Mouse (Mus musculus): ENCODE measurements around the gene Plvap. TPM values are rescaled to one million over a fixed set of nuclear protein-coding genes. Genes with fewer than 3 reads are reported as not detected.
A peak's percentile ranks its signal among the peaks of the same experiment; 100 is the strongest.

Plvap gene
- polyA plus RNA-seq, 1 experiment from 2014 or later, result 29.1 TPM

DNA sequence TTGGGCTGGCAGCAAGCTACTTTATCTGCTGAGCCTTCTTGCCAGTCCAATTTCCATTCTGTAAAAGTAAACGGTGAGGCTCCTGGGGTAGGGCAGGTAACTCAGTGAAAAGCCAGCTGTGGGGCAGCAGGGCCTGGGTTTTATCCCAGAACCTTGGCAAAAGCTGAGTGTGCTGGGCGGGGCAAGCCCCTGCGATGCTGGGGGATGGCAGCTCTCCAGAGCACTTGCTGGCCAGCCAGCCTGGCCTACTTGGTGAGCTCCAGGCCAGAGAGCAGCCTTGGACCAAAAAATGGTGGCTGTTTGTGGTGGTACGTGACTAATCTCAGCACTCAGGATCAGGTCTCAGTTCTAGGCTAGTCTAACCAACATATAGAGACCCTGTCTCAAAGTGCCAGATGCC lies 5.6 kb downstream of the Plvap start:
- H3K4me2 ChIP-seq (ENCODE audit: low read depth, low read length), result no peak overlapping the region
- H3K36me3 ChIP-seq (replicated peaks; ENCODE audit: insufficient read depth, low read length), result no peaks in the 10 kb centered on the region
- no peak overlapping the region for H3K9ac ChIP-seq (replicated peaks)
- no peak overlapping the region for H3K4me3 ChIP-seq (ENCODE audit: low read depth, low read length)
- DNase-seq (no peak), ATAC-seq (no peak)
- WGBS (ENCODE audit: insufficient replicate concordance), result 76% methylated on average over 4 of the region's 4 CpGs
- no peak overlapping the region for H3K27ac ChIP-seq (ENCODE audit: low read depth)
- H3K4me1 ChIP-seq (ENCODE audit: insufficient read depth), result no peaks in the 10 kb centered on the region; the same call in 1 of the 2 replicates
- H3K9me3 ChIP-seq (ENCODE audit: low read length), result no peaks in the 10 kb centered on the region
- H3K27me3 ChIP-seq (ENCODE audit: insufficient read depth, low read length), result peaks cover 34% of the 10 kb centered on the region
- no peak for TF ChIP-seq EP300 (IDR thresholded peaks at IDR 0.05; ENCODE audit: low read depth)
- TF ChIP-seq CTCF (IDR thresholded peaks at IDR 0.05; ENCODE audit: low read depth), result no peak

DNA sequence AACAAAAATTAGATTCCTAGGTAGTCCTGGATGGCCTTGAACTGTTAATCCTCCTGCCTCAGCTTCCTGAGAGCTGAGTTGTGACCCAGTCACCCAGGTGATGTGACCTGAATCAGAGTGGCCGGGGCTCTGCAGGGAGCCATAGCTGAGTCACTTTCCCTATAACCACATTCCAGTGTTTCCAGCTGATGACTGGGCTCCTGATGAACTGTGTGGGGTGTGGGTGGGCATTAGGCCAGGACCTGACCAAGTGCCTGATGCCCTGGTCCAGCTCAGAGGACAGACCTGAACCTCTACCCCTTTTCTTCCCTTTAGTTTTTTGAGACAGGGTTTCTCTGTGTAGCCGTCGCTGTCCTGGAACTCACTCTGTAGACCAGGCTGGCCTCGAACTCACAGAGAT lies 6.2 kb downstream of the Plvap start:
- Histone ChIP-seq H3K27ac (ENCODE audit: low read depth) (no peak overlapping the region), H3K4me1 (ENCODE audit: insufficient read depth) (no peaks in the 10 kb centered on the region; the same call in 1 of the 2 replicates), H3K27me3 (ENCODE audit: insufficient read depth, low read length) (peaks cover 34% of the 10 kb centered on the region), H3K4me2 (ENCODE audit: low read depth, low read length) (no peak overlapping the region), H3K36me3 (replicated peaks; ENCODE audit: insufficient read depth, low read length) (no peaks in the 10 kb centered on the region), H3K9ac (replicated peaks) (no peak overlapping the region), H3K4me3 (ENCODE audit: low read depth, low read length) (no peak overlapping the region), H3K9me3 (ENCODE audit: low read length) (no peaks in the 10 kb centered on the region)
- no peak for DNase-seq
- WGBS (ENCODE audit: insufficient replicate concordance), result 84% methylated on average over 4 of the region's 4 CpGs
- ATAC-seq, result no peak
- TF ChIP-seq CTCF (IDR thresholded peaks at IDR 0.05; ENCODE audit: low read depth) (no peak), EP300 (IDR thresholded peaks at IDR 0.05; ENCODE audit: low read depth) (no peak)

DNA sequence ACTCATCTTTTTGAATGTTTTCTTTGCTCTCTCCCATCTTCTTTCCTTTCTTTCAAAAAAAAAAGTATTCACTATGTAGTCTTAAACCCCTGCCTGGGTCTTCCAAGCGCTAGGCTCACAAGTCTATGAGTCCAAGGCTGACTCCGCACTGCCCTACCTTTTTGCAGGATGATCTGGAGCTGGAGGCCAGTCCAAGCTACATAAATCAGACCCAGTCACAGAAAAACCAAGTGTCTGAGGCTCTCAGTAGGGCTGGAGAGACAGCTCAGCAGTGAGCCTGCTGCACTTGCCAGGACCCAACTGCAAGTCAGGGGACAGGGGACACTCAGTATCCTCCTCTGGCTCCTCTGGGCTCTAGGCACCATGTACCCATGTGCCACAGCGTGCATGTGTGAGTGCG lies 7.2 kb downstream of the Plvap start:
- no peak overlapping the region for H3K9ac ChIP-seq (replicated peaks)
- no peak for ATAC-seq
- 82% methylated on average over 4 of the region's 4 CpGs for WGBS (ENCODE audit: insufficient replicate concordance)

DNA sequence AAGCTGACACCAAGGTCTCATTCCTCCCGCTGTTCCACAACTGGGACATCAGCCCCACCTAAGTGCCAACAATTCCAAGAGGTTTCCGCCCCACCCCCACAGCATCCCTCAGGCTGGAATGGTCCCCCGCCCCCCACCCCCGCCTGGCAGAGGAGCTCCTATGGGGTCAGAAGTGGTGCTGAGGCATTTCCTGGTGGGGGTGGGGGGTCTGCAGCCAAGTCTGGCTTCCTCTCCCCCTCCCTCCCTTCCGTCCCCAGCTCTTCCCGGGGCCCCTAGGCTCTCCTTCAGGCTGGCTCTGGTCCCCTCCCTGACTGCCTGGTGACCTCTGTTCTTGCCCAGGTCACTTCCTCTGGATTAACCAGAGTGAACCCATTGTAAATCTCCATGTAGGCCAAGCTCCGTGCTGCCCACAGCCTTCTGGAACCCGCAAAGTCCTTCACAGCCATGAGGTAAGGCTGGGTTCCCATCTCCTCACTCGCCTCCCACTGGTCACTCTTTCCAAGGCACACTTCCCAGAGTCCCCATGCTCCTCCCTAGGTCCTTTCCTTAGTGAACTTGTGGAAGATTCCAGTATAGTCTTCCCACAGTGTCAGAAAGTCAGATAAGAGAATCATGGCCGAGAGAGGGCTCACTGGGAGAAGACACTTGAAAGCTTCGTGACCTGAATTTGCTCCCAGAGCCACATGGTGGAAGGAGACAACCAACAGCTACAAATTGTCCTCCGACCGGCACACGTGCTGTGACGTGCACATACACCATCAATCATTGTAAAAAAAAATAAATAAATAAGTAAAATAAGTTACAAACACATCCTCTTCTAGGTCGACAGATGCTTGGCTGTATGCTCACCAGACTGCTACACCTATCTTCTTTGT lies 12.5 kb downstream of the Plvap start:
- no peak overlapping the region for H3K9ac ChIP-seq (replicated peaks)
- ATAC-seq, result peak; percentile 18; the same call in 1 of the 2 replicates
- no peaks in the 10 kb centered on the region for H3K36me3 ChIP-seq (replicated peaks; ENCODE audit: insufficient read depth, low read length)
- peaks cover 4% of the 10 kb centered on the region; the same call in 1 of the 2 replicates for H3K4me1 ChIP-seq (ENCODE audit: insufficient read depth)
- TF ChIP-seq CTCF (IDR thresholded peaks at IDR 0.05; ENCODE audit: low read depth) (no peak), EP300 (IDR thresholded peaks at IDR 0.05; ENCODE audit: low read depth) (no peak)
- no peak overlapping the region for H3K4me3 ChIP-seq (ENCODE audit: low read depth, low read length)
- H3K4me2 ChIP-seq (ENCODE audit: low read depth, low read length), result no peak overlapping the region
- 38% methylated on average over 16 of the region's 16 CpGs for WGBS (ENCODE audit: insufficient replicate concordance)
- peak overlapping the region; percentile 61; the same call in 1 of the 2 replicates for H3K27ac ChIP-seq (ENCODE audit: low read depth)
- H3K9me3 ChIP-seq (ENCODE audit: low read length), result no peaks in the 10 kb centered on the region
- no peak for DNase-seq
- H3K27me3 ChIP-seq (ENCODE audit: insufficient read depth, low read length), result no peaks in the 10 kb centered on the region

More for the DNA sequence above, 7.2 kb downstream of the Plvap start:
- Histone ChIP-seq H3K4me3 (ENCODE audit: low read depth, low read length) (no peak overlapping the region), H3K4me2 (ENCODE audit: low read depth, low read length) (no peak overlapping the region), H3K36me3 (replicated peaks; ENCODE audit: insufficient read depth, low read length) (no peaks in the 10 kb centered on the region), H3K27me3 (ENCODE audit: insufficient read depth, low read length) (peaks cover 31% of the 10 kb centered on the region), H3K4me1 (ENCODE audit: insufficient read depth) (no peaks in the 10 kb centered on the region; the same call in 1 of the 2 replicates), H3K27ac (ENCODE audit: low read depth) (no peak overlapping the region), H3K9me3 (ENCODE audit: low read length) (no peaks in the 10 kb centered on the region)
- no peak for DNase-seq
- TF ChIP-seq EP300 (IDR thresholded peaks at IDR 0.05; ENCODE audit: low read depth), result no peak

DNA sequence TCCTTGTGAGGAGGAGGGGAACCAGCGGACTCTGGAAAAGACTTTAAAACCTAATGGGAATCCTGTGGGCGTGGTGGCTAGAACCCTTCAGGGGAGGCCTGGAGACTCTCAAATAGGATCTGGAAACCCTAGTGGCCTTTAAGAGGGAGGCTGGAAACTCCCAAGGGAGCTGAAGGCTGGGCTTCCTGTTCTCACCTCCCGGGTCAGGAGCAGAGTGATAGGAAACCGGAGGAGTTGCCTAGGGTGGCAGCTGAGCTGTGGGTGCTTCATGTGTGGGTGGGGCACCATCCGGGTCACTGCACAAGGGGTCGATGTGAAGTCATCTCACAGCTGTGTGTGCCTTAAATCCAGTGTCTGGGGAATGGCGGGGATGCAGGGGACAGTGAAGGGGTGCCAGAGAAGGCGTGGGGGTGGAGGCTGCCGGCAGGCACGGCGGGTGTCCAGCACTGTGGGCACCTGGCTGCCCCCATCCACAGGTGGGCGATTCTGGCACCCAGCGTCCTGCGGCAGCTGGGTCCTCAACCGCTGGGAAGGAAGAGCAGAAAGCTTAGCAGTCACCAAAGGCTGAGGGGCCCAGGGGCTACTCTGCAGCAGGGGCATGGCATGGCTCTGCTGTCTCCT lies 13.6 kb downstream of the Plvap start:
- Histone ChIP-seq H3K4me2 (ENCODE audit: low read depth, low read length) (no peak overlapping the region), H3K4me3 (ENCODE audit: low read depth, low read length) (no peak overlapping the region), H3K9me3 (ENCODE audit: low read length) (no peaks in the 10 kb centered on the region), H3K27me3 (ENCODE audit: insufficient read depth, low read length) (no peaks in the 10 kb centered on the region), H3K4me1 (ENCODE audit: insufficient read depth) (peaks cover 4% of the 10 kb centered on the region; the same call in 1 of the 2 replicates), H3K9ac (replicated peaks) (no peak overlapping the region), H3K27ac (ENCODE audit: low read depth) (peak overlapping the region; percentile 61; the same call in 1 of the 2 replicates), H3K36me3 (replicated peaks; ENCODE audit: insufficient read depth, low read length) (peaks cover 3% of the 10 kb centered on the region; the same call in 1 of the 2 replicates)
- WGBS (ENCODE audit: insufficient replicate concordance), result 39% methylated on average over 15 of the region's 15 CpGs
- no peak for DNase-seq
- 0 out of 2 replicates have a peak, but pooled peaks have one; percentile 10 for ATAC-seq
- TF ChIP-seq EP300 (IDR thresholded peaks at IDR 0.05; ENCODE audit: low read depth) (no peak), CTCF (IDR thresholded peaks at IDR 0.05; ENCODE audit: low read depth) (no peak)

DNA sequence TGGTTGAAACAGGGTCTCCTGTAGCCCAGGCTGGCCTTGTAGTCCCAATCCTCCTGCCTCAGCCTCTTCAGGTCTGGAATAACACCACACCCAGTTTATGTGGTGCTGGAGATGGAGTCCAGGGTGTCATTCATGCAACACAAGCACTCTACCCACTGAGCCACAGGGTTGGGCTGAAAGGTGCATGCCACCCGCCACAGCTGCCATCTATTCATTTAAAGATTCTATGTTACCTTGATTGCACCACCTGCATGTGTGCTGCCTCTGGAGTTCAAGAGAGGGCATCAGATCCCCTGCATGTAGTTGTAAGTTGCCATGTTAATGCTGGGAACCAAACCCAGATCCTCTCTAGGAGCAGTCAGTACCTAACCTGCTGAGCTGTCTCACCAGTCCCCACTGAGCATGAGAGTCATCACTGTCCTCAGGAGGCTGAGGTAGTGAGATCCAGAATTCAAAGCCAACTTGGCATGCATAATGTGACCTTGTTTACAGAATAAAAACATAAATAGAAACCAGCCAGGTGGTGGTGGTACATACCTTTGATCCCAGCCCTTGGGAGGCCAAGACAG lies 14.4 kb downstream of the Plvap start:
- peaks cover 11% of the 10 kb centered on the region for H3K36me3 ChIP-seq (replicated peaks; ENCODE audit: insufficient read depth, low read length)
- H3K27ac ChIP-seq (ENCODE audit: low read depth), result 0 out of 2 replicates have a peak overlapping the region, but pooled peaks have one; percentile 44
- no peaks in the 10 kb centered on the region for H3K27me3 ChIP-seq (ENCODE audit: insufficient read depth, low read length)
- no peak overlapping the region for H3K4me3 ChIP-seq (ENCODE audit: low read depth, low read length)
- H3K4me1 ChIP-seq (ENCODE audit: insufficient read depth), result peaks cover 4% of the 10 kb centered on the region; the same call in 1 of the 2 replicates
- no peak for TF ChIP-seq EP300 (IDR thresholded peaks at IDR 0.05; ENCODE audit: low read depth)
- no peak for TF ChIP-seq CTCF (IDR thresholded peaks at IDR 0.05; ENCODE audit: low read depth)
- DNase-seq, result no peak
- ATAC-seq, result no peak
- no peak overlapping the region for H3K4me2 ChIP-seq (ENCODE audit: low read depth, low read length)
- H3K9me3 ChIP-seq (ENCODE audit: low read length), result no peaks in the 10 kb centered on the region
- WGBS (ENCODE audit: insufficient replicate concordance), result 83% methylated on average over 1 of the region's 1 CpGs
- H3K9ac ChIP-seq (replicated peaks), result no peak overlapping the region
